Mouse (Mus musculus) hindbrain, embryonic 14.5 days (tissue): ENCODE results near the gene Krt15. TPM values are rescaled to one million over a fixed set of nuclear protein-coding genes. Genes with fewer than 3 reads are reported as not detected.

Experiments used
- ATAC-seq: fragments of 200-750 bp; cut with Nextera tagmentation; 2 replicates; pipeline ENCODE4 v1.8.0; 2017; ENCODE audit warnings: moderate number of reproducible peaks, mild to moderate bottlenecking, moderate TSS enrichment, moderate library complexity; ENCODE audit not compliant: low FRiP score
- DNase-seq: peaks from one replicate; pipeline ENCODE4 v3.0.0-alpha.2; 2015; ENCODE audit warnings: low spot score
- H3K27ac ChIP-seq: fragments of 300-500 bp; sonication (generic); 2 replicates; pipeline ENCODE4 v1.5.1; 2014; ENCODE audit warnings: mild to moderate bottlenecking, moderate library complexity
- H3K27me3 ChIP-seq: fragments of 300-500 bp; sonication (generic); 2 replicates; pipeline ENCODE4 v1.6.1; 2014; ENCODE audit warnings: mild to moderate bottlenecking, low read length, mixed read lengths; ENCODE audit not compliant: control insufficient read depth, insufficient read depth
- H3K36me3 ChIP-seq: fragments of 300-500 bp; sonication (generic); replicated peaks from 2 replicates; pipeline ENCODE4 v1.6.1; 2014; ENCODE audit not compliant: control insufficient read depth, insufficient read depth
- H3K4me1 ChIP-seq: fragments of 300-500 bp; sonication (generic); replicated peaks from 2 replicates; pipeline ENCODE4 v1.6.1; 2014; ENCODE audit warnings: antibody characterized with exemption, low read length, mixed read lengths; ENCODE audit not compliant: control insufficient read depth, insufficient read depth
- H3K4me2 ChIP-seq: fragments of 300-500 bp; sonication (generic); replicated peaks from 2 replicates; pipeline ENCODE4 v1.6.1; 2014; ENCODE audit warnings: mild to moderate bottlenecking, moderate library complexity
- H3K4me3 ChIP-seq: fragments of 300-500 bp; sonication (generic); replicated peaks from 2 replicates; pipeline ENCODE4 v1.5.1; 2014; ENCODE audit warnings: mild to moderate bottlenecking, low read length
- H3K9ac ChIP-seq: fragments of 300-500 bp; sonication (generic); 2 replicates; pipeline ENCODE4 v1.6.1; 2014
- H3K9me3 ChIP-seq: fragments of 300-500 bp; sonication (generic); 2 replicates; pipeline ENCODE4 v1.6.1; 2016; ENCODE audit warnings: low read length; ENCODE audit not compliant: control insufficient read depth
- WGBS: fragments of 180-500 bp; shearing (Covaris S2); extraction: QIAGEN DNeasy Blood & Tissue Kit; methylation state at CpG from one replicate; pipeline ENCODE4 v1.1.7; 2014; 5-methylcytosine and 5-hydroxymethylcytosine counted together
- polyA plus RNA-seq: library from polyadenylated mRNA; unstranded; fragments of >200 nt; fragmentation: Nextera tagmentation; extraction: Ambion mirVana; gene quantifications from 2 replicates; pipeline ENCODE4 v1.2.1, GENCODE M21; 2014

Krt15 gene
- polyA plus RNA-seq, 1 experiment from 2014 or later: 0.15 TPM

DNA sequence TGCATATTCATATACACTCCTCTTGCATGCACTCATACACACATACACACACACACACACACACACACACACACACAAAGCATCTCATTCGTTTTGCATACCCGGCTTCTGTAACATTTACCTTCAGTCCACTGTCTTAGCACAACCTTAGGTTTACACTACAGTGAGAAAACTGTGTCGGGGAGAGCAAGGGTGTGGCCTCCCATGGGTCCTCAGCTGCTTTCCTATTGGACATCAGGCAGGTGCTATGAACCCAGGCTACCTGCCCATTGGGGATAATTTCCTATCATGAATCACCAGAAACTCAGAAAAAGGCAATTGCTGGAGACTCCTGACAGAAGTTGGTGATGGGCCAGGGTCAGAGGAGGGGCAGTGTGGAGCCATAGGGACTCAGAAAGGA is 21.6 kb upstream of the Krt15 start:
- no peak for ATAC-seq
- DNase-seq: no peak
- 85% methylated on average over 3 of the region's 3 CpGs for WGBS
- Histone ChIP-seq H3K36me3 (no peaks in the 10 kb centered on the region), H3K4me2 (no peak overlapping the region), H3K27ac (no peak overlapping the region), H3K27me3 (no peaks in the 10 kb centered on the region), H3K4me1 (no peaks in the 10 kb centered on the region), H3K4me3 (no peak overlapping the region), H3K9ac (no peak overlapping the region), H3K9me3 (no peaks in the 10 kb centered on the region)

DNA sequence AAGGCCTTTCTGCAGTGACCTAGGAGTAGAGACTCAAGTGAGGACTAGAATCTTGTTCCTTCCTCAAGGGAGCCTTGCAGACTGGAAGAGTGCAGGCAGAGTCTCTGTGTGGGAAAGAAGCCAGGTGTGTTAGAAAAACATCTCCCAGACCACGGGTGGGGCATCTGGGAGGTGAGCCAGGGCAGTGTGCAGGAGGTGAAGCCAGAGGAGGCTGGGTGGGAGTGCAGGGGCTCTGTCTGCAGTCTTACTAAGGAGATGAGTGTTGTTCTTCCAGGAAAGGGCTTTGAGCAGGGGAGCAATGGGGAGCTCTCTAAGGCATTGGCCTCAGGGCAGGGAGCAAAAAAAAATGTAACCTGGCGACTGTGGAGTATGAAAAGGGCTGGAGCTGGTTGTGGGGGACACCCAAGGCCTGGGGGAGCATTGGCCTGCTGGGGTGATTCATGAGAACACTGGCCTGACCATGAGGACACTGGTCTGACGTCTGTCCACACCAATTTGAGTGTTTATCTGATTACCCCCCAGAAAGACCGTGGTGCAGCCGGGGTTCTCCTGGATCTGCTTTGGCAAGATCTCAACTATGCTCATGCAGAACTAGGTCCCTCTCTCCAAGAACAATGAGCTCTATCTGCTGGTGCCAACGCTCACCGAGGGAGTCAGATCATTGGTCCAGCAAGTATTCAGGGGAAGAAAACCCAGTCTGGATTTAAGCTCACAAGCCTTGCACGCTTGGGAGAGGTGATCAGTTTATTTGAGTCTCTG is 19.9 kb upstream of the Krt15 start:
- 72% methylated on average over 8 of the region's 8 CpGs for WGBS

DNA sequence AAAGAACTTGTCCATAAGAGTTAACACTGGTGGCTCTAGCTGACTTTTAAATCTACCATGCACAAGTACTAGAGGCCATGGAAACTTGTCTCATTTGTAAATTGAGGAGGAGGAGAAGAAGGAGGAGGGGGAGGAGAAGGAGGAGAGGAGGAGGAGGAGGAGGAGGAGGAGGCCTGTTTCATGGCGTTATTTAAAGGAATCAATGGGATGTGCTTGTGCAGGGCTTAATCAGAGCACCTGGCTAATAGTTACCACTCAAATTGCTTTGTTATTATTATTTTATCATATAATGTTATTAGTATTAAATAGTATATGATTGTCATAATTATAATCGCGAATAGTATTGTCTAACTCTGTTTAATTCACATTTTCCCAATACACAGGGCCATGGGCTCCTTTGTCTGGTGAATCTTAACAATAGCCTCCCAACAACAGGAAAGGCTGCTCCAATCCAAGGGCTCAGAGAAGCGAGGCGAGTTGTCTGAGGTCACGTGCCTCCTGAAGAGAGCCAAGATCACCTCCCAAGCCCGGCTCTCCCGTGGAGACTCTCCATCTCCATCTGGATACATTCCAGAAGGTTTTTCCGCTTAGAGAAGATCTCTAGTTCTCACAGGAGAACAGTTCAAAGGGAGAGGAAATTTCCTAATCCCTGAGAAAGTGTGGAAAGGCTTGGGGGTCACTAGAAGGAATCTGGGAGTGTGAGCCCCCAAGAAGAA is 13.0 kb upstream of the Krt15 start, which contains the start of gene Krt19:
Krt19 (minus strand) TSS at position 51 of the 716 bp plus-strand sequence.
- WGBS: 40% methylated on average over 9 of the region's 9 CpGs
- H3K27ac ChIP-seq: no peak within 1 kb of the TSS
- peaks cover 37% of the 10 kb centered on the region for H3K27me3 ChIP-seq
- no peak within 1 kb of the TSS for H3K4me3 ChIP-seq
- H3K9me3 ChIP-seq: no peaks in the 10 kb centered on the region
- no peaks in the 10 kb centered on the region for H3K36me3 ChIP-seq
- no peak for ATAC-seq
- no peak for DNase-seq
- no peak within 1 kb of the TSS for H3K4me2 ChIP-seq
- H3K4me1 ChIP-seq: peaks cover 3% of the 10 kb centered on the region
- no peak within 1 kb of the TSS for H3K9ac ChIP-seq

More for the DNA sequence above, 19.9 kb upstream of the Krt15 start:
- Histone ChIP-seq H3K27me3 (no peaks in the 10 kb centered on the region), H3K4me3 (no peak overlapping the region), H3K9ac (no peak overlapping the region), H3K4me2 (no peak overlapping the region), H3K27ac (no peak overlapping the region), H3K36me3 (no peaks in the 10 kb centered on the region), H3K4me1 (no peaks in the 10 kb centered on the region), H3K9me3 (no peaks in the 10 kb centered on the region)
- no peak for DNase-seq
- no peak for ATAC-seq

DNA sequence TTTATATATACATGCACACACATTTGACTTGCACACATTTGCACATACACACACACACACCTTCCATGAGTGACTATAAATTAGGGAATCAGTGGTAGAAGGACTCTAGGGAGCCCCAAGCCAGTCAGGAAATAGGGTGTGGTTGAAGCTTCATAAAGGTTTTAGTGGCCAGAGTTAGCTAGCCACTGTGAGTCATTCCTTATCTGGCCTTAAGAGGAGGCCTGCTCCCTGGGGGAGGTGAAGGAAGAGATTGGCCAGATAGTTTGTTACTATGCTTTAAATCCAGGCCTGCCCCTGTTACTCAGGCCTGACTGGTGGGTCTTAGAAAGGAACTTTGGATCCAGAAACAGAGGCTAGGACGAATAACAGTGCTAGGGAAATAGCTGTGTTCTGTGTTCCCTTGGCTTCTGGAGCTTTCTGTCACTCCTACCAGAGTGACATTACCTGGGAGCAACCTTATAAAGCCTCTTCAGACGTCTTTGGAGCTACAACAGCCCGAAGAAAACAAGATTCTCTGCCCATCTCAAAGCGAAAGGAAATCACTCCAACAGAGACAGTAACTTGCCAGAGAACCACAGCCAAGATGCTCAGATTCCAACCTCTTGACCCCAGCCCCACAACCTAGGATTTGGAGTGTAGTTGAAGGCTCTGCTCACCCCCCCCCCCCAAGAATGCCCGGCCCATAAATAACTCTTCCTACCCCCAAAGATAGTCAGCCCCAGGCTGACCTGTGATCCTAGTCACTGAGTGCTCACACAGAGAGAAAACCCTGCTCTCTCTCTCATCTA is 12.0 kb upstream of the Krt15 start:
- Histone ChIP-seq H3K27me3 (peaks cover 38% of the 10 kb centered on the region), H3K9me3 (no peaks in the 10 kb centered on the region), H3K27ac (no peak overlapping the region), H3K36me3 (no peaks in the 10 kb centered on the region), H3K4me2 (no peak overlapping the region), H3K4me3 (no peak overlapping the region), H3K4me1 (peaks cover 3% of the 10 kb centered on the region), H3K9ac (no peak overlapping the region)
- no peak for ATAC-seq
- 78% methylated on average over 5 of the region's 5 CpGs for WGBS
- no peak for DNase-seq

DNA sequence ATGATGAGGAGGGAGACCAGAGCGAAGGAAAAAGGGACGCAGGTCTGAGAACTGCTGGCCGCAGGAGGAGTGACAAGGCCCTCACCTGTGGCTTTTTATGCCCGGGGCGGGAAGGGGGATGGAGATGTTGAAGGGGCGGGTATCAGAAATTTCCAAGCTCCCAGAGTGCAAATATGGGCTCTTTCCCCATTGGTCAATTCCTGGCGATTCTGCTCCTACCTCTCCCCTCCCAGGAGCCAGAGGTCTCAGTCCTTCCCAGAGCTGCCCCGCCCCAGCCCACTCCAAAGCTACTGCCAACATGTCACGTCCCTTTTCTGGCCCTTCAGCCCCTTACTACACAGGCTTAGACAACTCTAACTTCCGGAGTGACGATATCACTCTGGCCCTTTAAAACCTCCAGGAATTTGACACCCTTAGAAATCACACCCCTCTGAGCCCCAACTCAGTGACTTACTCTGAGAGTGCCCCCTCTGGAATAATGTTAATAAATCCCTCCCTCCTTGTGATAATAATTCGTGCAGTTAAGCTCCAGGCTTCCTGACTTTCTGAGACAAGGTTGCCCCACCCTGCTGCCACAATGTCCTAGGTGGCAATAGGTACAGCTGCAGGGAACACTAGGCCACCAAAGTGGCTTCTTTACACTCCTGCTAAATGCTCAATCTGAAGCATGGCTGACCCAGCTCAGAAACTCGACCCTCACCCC is 10.3 kb upstream of the Krt15 start:
- Histone ChIP-seq H3K4me3 (peak overlapping the region; percentile 17), H3K27me3 (peaks cover 38% of the 10 kb centered on the region), H3K9me3 (no peaks in the 10 kb centered on the region), H3K4me2 (peak overlapping the region; percentile 48), H3K4me1 (peaks cover 3% of the 10 kb centered on the region), H3K9ac (0 out of 2 replicates have a peak overlapping the region, but pooled peaks have one; percentile 11), H3K27ac (no peak overlapping the region), H3K36me3 (no peaks in the 10 kb centered on the region)
- ATAC-seq: no peak
- DNase-seq: no peak
- 2% methylated on average over 13 of the region's 13 CpGs for WGBS

DNA sequence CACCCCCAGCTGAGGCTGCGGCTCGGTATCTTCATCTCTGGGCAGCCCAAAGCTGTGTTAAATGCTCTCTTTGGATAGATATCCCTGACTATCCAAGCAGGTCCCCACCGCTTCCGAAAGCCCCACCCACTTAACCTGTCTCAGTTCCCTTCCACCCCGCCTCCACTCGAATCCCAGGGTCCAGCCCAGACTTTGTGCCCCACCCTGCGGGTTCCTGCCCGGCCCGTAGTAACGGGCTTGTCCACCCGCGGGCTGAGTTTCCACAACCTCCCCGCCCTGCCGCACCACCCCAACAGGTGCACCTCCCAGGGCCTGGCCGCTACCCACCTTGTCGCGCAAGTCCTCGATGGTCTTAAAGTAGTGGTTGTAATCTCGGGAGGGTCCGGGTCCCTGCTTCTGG is 9.4 kb upstream of the Krt15 start:
- H3K36me3 ChIP-seq: no peaks in the 10 kb centered on the region
- H3K27ac ChIP-seq: no peak overlapping the region
- WGBS: 2% methylated on average over 20 of the region's 20 CpGs
- H3K9me3 ChIP-seq: no peaks in the 10 kb centered on the region
- no peak for ATAC-seq
- peaks cover 3% of the 10 kb centered on the region for H3K4me1 ChIP-seq
- H3K4me3 ChIP-seq: peak overlapping the region; percentile 17
- DNase-seq: no peak
- peak overlapping the region; percentile 48 for H3K4me2 ChIP-seq
- peaks cover 38% of the 10 kb centered on the region for H3K27me3 ChIP-seq
- H3K9ac ChIP-seq: no peak overlapping the region

DNA sequence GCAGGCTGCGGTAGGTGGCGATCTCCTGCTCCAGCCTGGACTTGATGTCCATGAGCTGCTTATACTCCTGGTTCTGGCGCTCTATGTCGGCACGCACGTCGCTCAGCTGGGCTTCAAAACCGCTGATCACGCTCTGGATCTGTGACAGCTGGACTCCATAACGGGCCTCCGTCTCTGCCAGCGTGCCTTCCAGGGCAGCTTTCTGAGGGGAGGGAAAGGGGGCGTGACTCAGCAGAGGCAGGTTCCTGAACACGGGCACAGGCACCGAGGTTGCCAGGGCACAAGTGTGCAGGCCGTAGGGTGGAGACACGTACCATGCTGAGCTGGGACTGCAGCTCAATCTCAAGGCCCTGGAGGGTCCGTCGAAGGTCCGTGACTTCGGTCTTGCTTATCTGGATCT is 5.2 kb upstream of the Krt15 start:
- Histone ChIP-seq H3K4me3 (no peak overlapping the region), H3K4me1 (peaks cover 11% of the 10 kb centered on the region), H3K27ac (no peak overlapping the region), H3K4me2 (no peak overlapping the region), H3K36me3 (no peaks in the 10 kb centered on the region), H3K9me3 (no peaks in the 10 kb centered on the region), H3K9ac (no peak overlapping the region), H3K27me3 (peaks cover 23% of the 10 kb centered on the region)
- no peak for ATAC-seq
- DNase-seq: no peak
- 85% methylated on average over 21 of the region's 21 CpGs for WGBS

DNA sequence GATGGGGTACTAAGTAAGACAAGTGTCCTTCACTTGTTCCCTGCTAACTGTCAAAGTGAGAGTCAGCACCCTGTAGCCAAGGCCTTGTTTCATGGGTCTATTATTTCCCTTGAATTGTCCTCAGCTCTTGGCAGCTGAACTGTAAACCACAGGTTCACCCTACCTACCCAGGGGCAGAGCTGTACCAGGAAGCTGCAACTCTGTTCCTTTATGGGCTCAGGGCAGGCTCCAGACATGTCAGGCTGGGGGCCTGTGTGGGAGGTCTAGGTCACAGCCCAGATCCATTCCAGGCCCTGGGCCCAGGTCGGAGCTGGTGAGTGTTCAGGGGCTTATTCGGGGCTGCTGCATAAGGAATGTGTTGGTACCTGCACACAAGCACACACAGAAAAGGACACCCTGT is 3.7 kb upstream of the Krt15 start:
- no peak overlapping the region for H3K9ac ChIP-seq
- H3K27ac ChIP-seq: no peak overlapping the region
- H3K4me1 ChIP-seq: peaks cover 8% of the 10 kb centered on the region; the same call in 1 of the 2 replicates
- peaks cover 7% of the 10 kb centered on the region for H3K27me3 ChIP-seq
- H3K4me3 ChIP-seq: no peak overlapping the region
- ATAC-seq (no peak), DNase-seq (no peak)
- H3K4me2 ChIP-seq: no peak overlapping the region
- H3K36me3 ChIP-seq: no peaks in the 10 kb centered on the region
- H3K9me3 ChIP-seq: no peaks in the 10 kb centered on the region
- WGBS: 93% methylated on average over 2 of the region's 2 CpGs
